Mouse (Mus musculus) gastrocnemius, postnatal 36 days (tissue): Measurements from ENCODE around the gene Pomp. TPM values are rescaled to one million over a fixed set of nuclear protein-coding genes. Genes with fewer than 3 reads are reported as not detected.

Experiments used
- DNase-seq, 2 experiments: peaks; one replicate each; pipeline ENCODE4 v3.0.0; 2022
- intact Hi-C: fragments of 180-260 bp; cut with DNase I; formaldehyde crosslinking; loops from one replicate; pipeline ENCODE4 v1.15.1; 2025
- total RNA-seq, 2 experiments: library from RNA; stranded (reverse); gene quantifications; 2 replicates each; pipeline ENCODE4 v1.2.3; 2021

Gene Pomp
- total RNA-seq, 2 experiments from 2014 or later = 130 to 131 TPM

GRCm38 (mm10) chr5:147848164-147848863 lies 11.9 kb upstream of the Pomp start:
- intact Hi-C loops = loop anchor here (5.0 kb wide), 2 partner anchors 266 to 431 kb away; no protein-coding TSS in a partner anchor
- peak; percentile 26 to 40 for DNase-seq

- DNase-seq = no peak
- intact Hi-C loops = no loop called here
Observed at GRCm38 (mm10) chr5:147850194-147850593, 10.1 kb upstream of the Pomp start.

GRCm38 (mm10) chr5:147860076-147860448 lies 199 bp upstream of the Pomp start:
- intact Hi-C loops = no loop called here
- DNase-seq = no peak

- DNase-seq = no peak
- intact Hi-C loops = no loop called here
Observed at GRCm38 (mm10) chr5:147868674-147869073, 8.4 kb downstream of the Pomp start.

- DNase-seq = no peak
- intact Hi-C loops = no loop called here
Observed at GRCm38 (mm10) chr5:147869568-147869967, 9.3 kb downstream of the Pomp start.

GRCm38 (mm10) chr5:147870296-147870695 lies 10.0 kb downstream of the Pomp start:
- DNase-seq = no peak
- intact Hi-C loops = no loop called here

GRCm38 (mm10) chr5:147871091-147871820 lies 11.0 kb downstream of the Pomp start:
- intact Hi-C loops = no loop called here
- DNase-seq = no peak

- no peak for DNase-seq
- intact Hi-C loops = no loop called here
Observed at GRCm38 (mm10) chr5:147874491-147875065, 14.3 kb downstream of the Pomp start.

- DNase-seq = no peak
- intact Hi-C loops = no loop called here
Observed at GRCm38 (mm10) chr5:147875210-147875609, 14.9 kb downstream of the Pomp start.

GRCm38 (mm10) chr5:147877520-147877919 lies 17.3 kb downstream of the Pomp start:
- intact Hi-C loops = no loop called here
- DNase-seq = no peak

- no peak for DNase-seq
- intact Hi-C loops = no loop called here
Observed at GRCm38 (mm10) chr5:147879971-147880682, 19.9 kb downstream of the Pomp start.

- DNase-seq = no peak
- intact Hi-C loops = no loop called here
Observed at GRCm38 (mm10) chr5:147883581-147883980, 23.3 kb downstream of the Pomp start.

GRCm38 (mm10) chr5:147888313-147889297 lies 28.3 kb downstream of the Pomp start:
- no peak for DNase-seq
- intact Hi-C loops = no loop called here

GRCm38 (mm10) chr5:147892735-147893134 lies 32.5 kb downstream of the Pomp start:
- intact Hi-C loops = no loop called here
- DNase-seq = no peak

GRCm38 (mm10) chr5:147893143-147893542 lies 32.9 kb downstream of the Pomp start:
- no peak for DNase-seq
- intact Hi-C loops = no loop called here

GRCm38 (mm10) chr5:147893766-147894454 lies 33.6 kb downstream of the Pomp start:
- no peak for DNase-seq
- intact Hi-C loops = no loop called here

- DNase-seq = peak; percentile 89 to 98
- intact Hi-C loops = no loop called here
Observed at GRCm38 (mm10) chr5:147894455-147895076, 34.3 kb downstream of the Pomp start, which contains the start of gene Slc46a3. TSS of gene Slc46a3 (minus strand) at chr5:147894815.

- no peak for DNase-seq
- intact Hi-C loops = no loop called here
Observed at GRCm38 (mm10) chr5:147895436-147896198, 35.4 kb downstream of the Pomp start.
